Mouse (Mus musculus) gastrocnemius, adult 18-20 months (tissue): Measurements from ENCODE around the gene Kcnd2. TPM values are rescaled to one million over a fixed set of nuclear protein-coding genes. Genes with fewer than 3 reads are reported as not detected.

Experiments
- DNase-seq: peaks from one replicate; pipeline ENCODE4 v3.0.0; 2021; ENCODE audit warnings: low spot score
- total RNA-seq, 2 experiments: library from RNA; stranded (reverse); gene quantifications; 2 replicates each; pipeline ENCODE4 v1.2.3; 2021

The Kcnd2 gene
- total RNA-seq, 2 experiments from 2014 or later: 0.05 to 0.09 TPM

DNA sequence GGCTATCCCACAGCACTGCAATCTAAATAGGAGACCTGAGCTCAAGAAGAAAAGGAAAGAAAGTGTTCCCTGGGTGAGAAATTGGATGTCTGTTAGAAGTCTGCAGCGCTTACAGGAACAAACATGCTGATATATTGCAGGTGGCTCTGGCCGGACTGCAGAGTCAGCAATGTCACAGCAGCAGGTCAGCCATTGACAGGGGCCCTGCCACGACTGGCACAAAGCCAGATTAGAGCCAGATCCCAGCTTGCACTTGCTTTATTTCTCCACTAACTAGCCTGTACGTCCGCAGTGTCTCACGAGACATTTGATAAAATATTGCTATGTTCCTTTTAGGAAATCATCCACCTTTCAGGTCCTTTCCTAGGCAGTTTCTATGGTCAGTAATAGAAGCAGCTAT is 468.9 kb downstream of the Kcnd2 start:
- no peak for DNase-seq

- DNase-seq: no peak
Measured at GRCm38 (mm10) chr6:21686388-21686787, 471.1 kb downstream of the Kcnd2 start.

- DNase-seq: no peak
Measured at GRCm38 (mm10) chr6:21692861-21693350, 477.6 kb downstream of the Kcnd2 start.

DNA sequence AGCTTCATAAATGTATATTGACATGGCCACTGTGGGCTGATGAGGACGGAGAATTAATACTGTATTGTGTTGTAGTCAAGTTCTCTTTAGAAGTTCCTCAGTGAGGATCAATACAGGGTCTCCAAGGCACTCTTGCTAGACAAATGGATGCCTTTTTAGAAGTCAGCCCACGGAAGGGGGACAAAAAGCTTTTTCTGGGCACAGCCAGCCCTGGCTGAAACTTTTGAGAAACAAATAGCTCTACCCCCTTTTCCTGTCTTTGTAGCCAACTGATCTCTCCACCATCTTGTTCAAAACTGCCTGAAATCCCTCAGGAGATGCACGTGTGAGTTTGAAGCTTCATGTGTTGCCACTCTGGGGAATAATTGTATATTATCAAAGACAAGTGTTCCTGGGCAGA is 482.3 kb downstream of the Kcnd2 start:
- DNase-seq: no peak

DNA sequence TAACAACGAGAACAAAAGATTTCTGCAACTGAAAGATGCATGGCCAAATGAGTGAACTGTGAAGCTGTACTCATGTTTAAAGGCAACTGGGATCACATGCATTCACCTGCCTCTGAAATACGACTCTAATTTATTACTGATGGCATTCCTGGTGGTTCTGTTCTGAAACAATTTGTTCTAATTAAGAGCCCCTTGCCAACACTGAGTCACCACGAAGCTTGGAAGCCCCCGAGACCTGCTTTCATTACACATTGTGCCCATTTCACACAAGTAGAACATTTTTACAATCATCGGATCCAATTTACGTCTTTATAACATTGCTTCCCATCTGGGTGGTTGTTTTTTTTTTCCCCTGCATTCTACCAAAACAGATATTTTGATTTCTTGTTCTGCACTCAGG is 485.8 kb downstream of the Kcnd2 start:
- DNase-seq: no peak

DNA sequence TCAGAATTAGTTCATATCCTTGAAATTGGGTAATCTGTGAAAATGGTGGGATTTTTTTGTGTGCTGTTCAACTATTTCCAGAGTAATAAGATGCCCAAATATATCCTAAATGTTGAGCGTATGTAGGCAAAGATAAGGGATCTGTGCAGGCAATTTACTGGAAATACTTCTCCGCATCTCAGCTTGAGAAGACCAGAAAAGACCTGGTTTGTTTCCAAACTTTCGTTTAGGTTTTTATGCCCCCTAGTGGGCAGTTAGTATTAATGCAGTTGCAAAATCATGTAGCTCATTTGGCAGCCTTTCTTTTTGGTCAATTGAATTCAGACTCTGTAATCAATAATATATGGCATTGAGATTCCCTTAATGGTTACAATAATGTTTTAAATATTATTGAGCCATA is 493.9 kb downstream of the Kcnd2 start:
- DNase-seq: no peak

- DNase-seq: no peak
Measured at GRCm38 (mm10) chr6:21719121-21719520, 503.8 kb downstream of the Kcnd2 start.

- no peak for DNase-seq
Measured at GRCm38 (mm10) chr6:21722238-21722637, 506.9 kb downstream of the Kcnd2 start.

DNA sequence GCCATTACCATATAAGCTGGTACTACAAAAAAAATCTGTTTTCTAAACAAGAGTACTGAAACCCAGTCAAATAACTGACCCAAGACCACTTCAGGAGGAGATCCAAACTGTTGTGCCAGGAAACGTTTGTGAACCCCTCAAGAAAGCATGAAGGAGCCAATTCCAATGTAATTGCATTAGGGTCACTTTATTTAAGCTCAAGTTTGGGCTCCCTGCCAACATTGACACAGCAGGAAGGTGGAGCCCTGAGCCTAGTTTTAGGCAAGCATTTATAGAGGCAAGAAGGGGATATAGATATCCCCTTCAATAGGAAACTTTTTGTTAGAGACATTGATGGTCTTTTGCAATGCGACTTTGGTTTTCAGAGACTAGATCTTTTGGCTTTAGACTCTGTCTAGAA is 525.3 kb downstream of the Kcnd2 start:
- no peak for DNase-seq

- no peak for DNase-seq
Measured at GRCm38 (mm10) chr6:21744615-21745266, 529.4 kb downstream of the Kcnd2 start.

- DNase-seq: no peak
Measured at GRCm38 (mm10) chr6:21747536-21747935, 532.2 kb downstream of the Kcnd2 start.

DNA sequence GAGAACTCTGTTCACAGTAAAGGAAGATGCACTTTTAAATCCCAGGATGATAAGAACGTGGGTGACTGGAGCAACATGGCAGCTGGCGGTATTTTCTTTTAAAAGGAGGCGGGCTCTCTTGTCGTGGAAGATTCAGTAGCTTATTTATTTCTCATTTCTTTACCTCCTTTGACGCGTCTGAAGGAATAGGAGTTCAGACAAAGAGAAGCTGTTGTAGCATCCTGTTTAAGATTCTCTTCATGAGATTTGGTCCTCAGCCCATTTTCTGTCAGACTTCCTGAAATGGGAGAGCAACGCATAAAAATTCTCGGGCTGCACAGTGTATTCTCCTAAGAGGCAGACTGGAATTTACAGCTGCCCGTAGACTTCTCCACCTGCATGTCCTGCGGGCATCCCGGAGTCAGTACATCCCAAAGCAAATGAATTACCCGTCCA is 552.5 kb downstream of the Kcnd2 start:
- no peak for DNase-seq

DNA sequence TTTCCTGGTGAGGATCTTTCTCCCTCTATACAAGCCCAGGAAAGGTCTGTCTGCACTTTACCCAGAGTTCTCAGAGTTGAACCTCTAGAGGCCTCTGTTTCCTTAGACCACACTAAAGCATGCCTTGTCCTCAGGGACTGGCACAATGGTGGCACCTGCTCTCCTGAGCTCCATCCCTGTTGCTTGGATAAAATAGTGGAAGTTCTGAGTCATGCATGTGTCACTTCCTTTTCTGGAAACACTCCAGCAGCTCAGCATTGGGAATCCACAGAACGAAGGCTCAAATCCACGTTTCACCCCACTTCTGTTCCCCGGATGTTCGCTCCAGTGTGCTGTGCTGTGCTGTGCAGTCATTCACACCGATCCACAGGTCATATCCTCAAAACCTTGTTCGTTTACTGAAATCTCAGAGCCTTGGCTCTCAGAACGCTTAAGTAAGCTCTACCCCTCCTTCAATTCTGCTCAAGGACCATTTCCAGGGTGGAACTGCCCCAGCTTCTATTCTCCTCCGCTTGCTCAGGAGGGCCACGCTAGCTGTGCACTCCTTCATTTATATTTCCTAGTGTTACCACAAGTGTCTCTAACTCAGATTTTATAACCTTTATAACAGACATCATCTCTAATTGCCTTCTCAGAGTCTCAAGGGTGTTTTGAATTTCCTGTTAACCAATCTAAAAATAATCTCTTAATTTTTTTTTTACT is 553.6 kb downstream of the Kcnd2 start:
- peak; percentile 2 for DNase-seq

- DNase-seq: no peak
Measured at GRCm38 (mm10) chr6:21769447-21769809, 554.1 kb downstream of the Kcnd2 start.

DNA sequence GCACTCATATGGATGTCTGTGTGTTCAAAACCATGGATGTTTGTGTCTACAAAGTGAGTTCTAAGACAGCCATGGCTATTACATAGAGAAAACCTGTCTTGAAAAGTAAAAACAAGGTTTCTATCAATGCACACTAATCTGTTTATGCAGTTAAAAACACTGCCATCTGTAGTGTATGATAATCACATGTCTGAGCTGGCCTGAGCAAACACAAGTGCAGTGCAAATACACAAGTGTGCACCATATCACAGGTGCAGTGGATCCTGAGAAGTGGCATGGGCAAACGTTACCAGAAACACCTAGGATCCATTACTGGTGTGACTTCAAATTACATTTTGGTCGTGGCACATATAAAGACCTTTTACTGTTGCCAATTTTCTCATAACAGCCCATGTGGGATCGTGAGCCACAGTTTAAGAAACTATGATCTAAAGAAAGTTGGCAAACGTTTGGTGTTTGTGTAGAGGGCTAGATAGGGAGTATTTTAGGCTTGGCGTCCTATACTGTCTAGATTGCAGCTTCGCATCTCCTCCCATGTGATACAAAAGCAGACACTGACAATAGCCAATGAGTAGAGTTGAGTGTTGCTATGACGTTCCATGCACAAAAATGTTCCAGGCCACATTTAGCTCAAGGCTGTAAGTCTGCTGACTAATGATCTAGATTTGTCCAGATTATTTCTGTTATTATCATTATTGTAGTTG is 559.1 kb downstream of the Kcnd2 start:
- DNase-seq: no peak
